Mouse (Mus musculus) leukemia stem cell, adult 10-12 weeks (primary cell): Measurements from ENCODE around the gene Trim50. TPM values are rescaled to one million over a fixed set of nuclear protein-coding genes. Genes with fewer than 3 reads are reported as not detected.

Source experiments
- polyA plus RNA-seq: library from polyadenylated mRNA; stranded (reverse); fragments of >175 nt; gene quantifications from 2 replicates; pipeline ENCODE4 v1.2.3, GENCODE M21; 2012; ENCODE audit warnings: low replicate concordance

The Trim50 gene
- polyA plus RNA-seq = not detected in 2 replicates

GRCm38 (mm10) chr5:135352995-135353394, at the start of gene Trim50:
Trim50 (plus strand) TSS chr5:135353295.

GRCm38 (mm10) chr5:135349862-135350261, 3.2 kb upstream of the Trim50 start, which contains the start of gene Fkbp6:
Fkbp6 (minus strand) TSS chr5:135350044.

GRCm38 (mm10) chr5:135369787-135370654, 16.9 kb downstream of the Trim50 start, which contains the start of gene Nsun5:
Nsun5 (plus strand) TSS chr5:135369953.

GRCm38 (mm10) chr5:135394004-135394823, 41.1 kb downstream of the Trim50 start, which contains the start of gene Pom121:
Pom121 (minus strand) TSS chr5:135394546.

Other genes starting within 250 kb of the Trim50 start
- 12.2 and 19.5 TPM in 2 replicates for gene Tbl2, start 203.6 kb upstream of the Trim50 start, polyA plus RNA-seq
- gene Bcl7b, start 185.0 kb upstream of the Trim50 start, polyA plus RNA-seq = 39.1 and 41.5 TPM in 2 replicates
- 64.8 and 68.5 TPM in 2 replicates for gene Baz1b, start 166.0 kb upstream of the Trim50 start, polyA plus RNA-seq
- gene Fzd9, start 102.1 kb upstream of the Trim50 start, polyA plus RNA-seq = 0.80 and 0.90 TPM in 2 replicates
- gene Fkbp6, start 3.3 kb upstream of the Trim50 start, polyA plus RNA-seq = not detected in 2 replicates
- gene Nsun5, start 16.7 kb downstream of the Trim50 start, polyA plus RNA-seq = 12.6 and 25.2 TPM in 2 replicates
- gene Pom121, start 41.3 kb downstream of the Trim50 start, polyA plus RNA-seq = 136 and 253 TPM in 2 replicates
- 2.3 and 5.1 TPM in 2 replicates for gene Hip1, start 191.8 kb downstream of the Trim50 start, polyA plus RNA-seq
- gene Ccl26, start 210.3 kb downstream of the Trim50 start, polyA plus RNA-seq = not detected in 2 replicates
- gene Ccl24, start 219.8 kb downstream of the Trim50 start, polyA plus RNA-seq = 0.61 TPM in 1 of 2 replicates, not detected in the other